Mouse (Mus musculus): ENCODE measurements at regions not wholly inside any gene's neighbourhood (a gene's known extent, or its start where the extent isn't known, plus 50 kb on each side); places are given as distances from the start of the nearest gene placed in this dataset.

DNA sequence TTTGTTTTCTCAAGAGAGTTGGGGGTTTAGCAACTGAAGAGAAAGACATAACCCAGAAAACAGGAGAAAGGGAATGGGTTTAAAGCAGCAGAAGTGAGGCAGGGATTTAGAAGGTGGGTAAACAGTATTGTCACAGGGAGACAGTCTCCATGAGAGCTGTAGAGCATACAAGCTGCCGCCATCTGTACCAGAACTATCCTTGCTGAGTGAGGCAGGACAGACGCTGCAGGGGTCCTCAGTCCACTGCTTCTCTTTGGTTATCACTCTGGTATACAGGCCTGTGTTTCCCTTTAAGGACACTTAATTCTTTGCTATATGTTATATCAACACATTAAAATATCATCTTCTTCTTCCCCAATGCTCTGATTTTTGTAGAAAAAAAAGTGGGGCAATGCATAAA lies 548.0 kb upstream of the Klf6 start:
- TF ChIP-seq CTCF (IDR thresholded peaks at IDR 0.05; ENCODE audit: low read depth, low read length) (no peak), POLR2A (IDR thresholded peaks at IDR 0.05; ENCODE audit: borderline replicate concordance, low read depth, low read length) (no peak)

Measured in bone marrow macrophage, adult 2 months (primary cell).